Mouse (Mus musculus): Measurements from ENCODE around the gene Gm49721. TPM values are rescaled to one million over a fixed set of nuclear protein-coding genes. Genes with fewer than 3 reads are reported as not detected.
"Not testable (repeated sequence)": the region's sequence is repeated elsewhere in the genome, so short reads cannot be mapped to it uniquely, and the experiment has no call there.

Gm49721 gene
- polyA plus RNA-seq, 1 experiment, result not detected

DNA sequence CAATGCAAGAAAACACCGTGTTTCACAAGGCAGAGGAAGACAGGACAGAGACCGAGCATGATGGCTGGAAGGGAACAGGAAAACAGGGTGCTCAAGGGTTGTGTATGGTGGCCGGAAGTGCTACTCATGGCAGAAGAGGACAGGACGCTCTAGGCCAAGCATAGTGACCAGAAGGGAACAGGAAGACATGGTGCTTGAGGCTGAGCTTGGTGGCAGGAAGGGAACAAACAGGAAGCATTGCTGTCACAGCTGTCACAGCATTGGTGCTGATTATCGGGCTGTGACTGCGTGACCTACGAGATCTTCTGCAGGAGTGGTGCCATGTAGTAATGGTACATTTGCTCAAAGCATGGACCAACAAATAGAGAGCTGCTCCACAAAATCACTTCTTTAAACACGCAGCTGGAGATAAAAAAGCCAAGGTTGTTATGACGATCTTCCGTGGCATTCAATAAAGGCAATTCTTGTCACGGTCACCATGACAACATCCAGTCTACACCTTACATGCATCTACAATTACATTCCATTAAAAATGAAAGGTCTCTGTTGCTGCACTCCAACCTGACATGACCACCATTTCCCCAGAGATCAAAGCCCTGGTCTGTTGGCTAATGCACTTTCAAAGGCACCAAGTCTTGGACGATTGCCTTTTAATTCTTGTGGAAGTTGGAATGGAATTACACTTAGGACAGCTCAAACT, 106.9 kb downstream of the Gm49721 start:
- H3K79me2 ChIP-seq (ENCODE audit: control insufficient read depth, insufficient read depth); H3K79me3 ChIP-seq (ENCODE audit: low read depth); H3ac ChIP-seq (ENCODE audit: control insufficient read depth, insufficient read length, low read depth); H3K36me3 ChIP-seq (ENCODE audit: control insufficient read depth, insufficient read depth); H3K27me3 ChIP-seq (ENCODE audit: control insufficient read depth, insufficient read depth, insufficient read length); H3K4me3 ChIP-seq (ENCODE audit: insufficient read depth, poor library complexity, severe bottlenecking): not testable (repeated sequence)

DNA sequence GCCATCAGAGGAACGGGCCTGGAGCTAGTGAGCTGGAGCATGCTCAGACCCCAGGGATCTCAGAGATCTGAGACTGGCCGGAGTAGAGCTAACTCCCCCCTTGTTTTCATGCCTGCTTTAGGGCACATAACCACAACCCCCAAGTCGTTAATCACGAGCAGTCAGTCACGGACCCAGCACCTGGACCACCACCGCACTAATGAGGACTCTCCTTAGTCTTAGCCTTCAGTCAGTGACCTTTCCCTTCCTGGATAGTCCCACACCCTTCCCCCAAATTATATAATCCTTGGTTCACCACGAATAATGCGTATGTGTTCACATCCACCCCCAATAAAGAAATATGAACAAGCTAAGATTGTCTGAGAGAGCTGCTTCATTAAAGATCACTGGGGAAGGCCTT, 108.1 kb downstream of the Gm49721 start:
- H3K79me2 ChIP-seq (ENCODE audit: control insufficient read depth, insufficient read depth); H3K27me3 ChIP-seq (ENCODE audit: control insufficient read depth, insufficient read depth, insufficient read length); H3K4me3 ChIP-seq (ENCODE audit: insufficient read depth, poor library complexity, severe bottlenecking); H3K79me3 ChIP-seq (ENCODE audit: low read depth); H3ac ChIP-seq (ENCODE audit: control insufficient read depth, insufficient read length, low read depth); H3K36me3 ChIP-seq (ENCODE audit: control insufficient read depth, insufficient read depth): not testable (repeated sequence)

Other genes with a start within 250 kb of the Gm49721 start
- 78.7 TPM for gene Ezr, start 196.1 kb upstream of the Gm49721 start, polyA plus RNA-seq (2012; fragmentation: generic; extraction: Trizol)
- gene Rsph3b, start 30.2 kb upstream of the Gm49721 start, polyA plus RNA-seq (2012; fragmentation: generic; extraction: Trizol), result 11.5 TPM
- 6.4 TPM for gene Tagap1, start 17.7 kb upstream of the Gm49721 start, polyA plus RNA-seq (2012; fragmentation: generic; extraction: Trizol)
- 81.9 TPM for gene Rnaset2b, start 8.3 kb upstream of the Gm49721 start, polyA plus RNA-seq (2012; fragmentation: generic; extraction: Trizol)
- gene Gm1604a, start 46.7 kb downstream of the Gm49721 start, polyA plus RNA-seq (2012; fragmentation: generic; extraction: Trizol), result not detected
- gene Rps6ka2, start 191.2 kb downstream of the Gm49721 start, polyA plus RNA-seq (2012; fragmentation: generic; extraction: Trizol), result 28.2 TPM

Measured in C2C12 (cell line).